Comparison of ENCODE assay signal across 23 mouse cellular contexts in the genomic region with DNA sequence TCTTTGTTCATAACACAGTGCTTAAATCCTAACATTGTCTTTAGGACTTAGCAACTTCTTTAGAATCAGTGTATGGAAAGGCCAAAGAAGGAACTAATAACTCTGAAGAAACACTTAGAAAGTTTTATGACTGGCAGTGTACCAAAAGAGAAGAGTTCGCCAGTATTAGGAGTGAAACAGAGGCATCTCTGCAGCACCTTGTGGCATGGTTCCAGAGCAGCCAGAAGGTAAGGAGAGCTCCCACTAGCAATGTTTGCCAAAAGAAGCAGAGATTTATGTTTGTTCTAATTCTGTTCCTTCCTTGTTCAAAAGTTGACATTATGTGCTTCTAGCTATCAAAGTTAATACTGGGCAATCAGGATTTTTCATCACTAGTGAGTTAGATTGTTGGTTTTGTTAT. TPM values are rescaled to one million over a fixed set of nuclear protein-coding genes. Genes with fewer than 3 reads are reported as not detected.
DNase-seq lines count a peak whose midpoint lies in the region.
"Had no signal": no experiment of that assay in that cellular context is flagged by ENCODE, and none has a peak within 500 bp of the region (broad histone marks: within the 10 kb centered on the region; RNA-seq: fewer than 3 reads in every experiment).

No protein-coding gene starts in this region.

- DNase-seq in cerebellum, postnatal 10 days: peak; percentile 57 to 66
- no peak for DNase-seq in cerebellum, adult 9-10 months
- DNase-seq in layer of hippocampus, adult 9-11 months: peak; percentile 6
- no peak for DNase-seq in layer of hippocampus, postnatal 36 days
- peak; percentile 3 to 10 for DNase-seq in right cerebral cortex, adult 2 months (ENCODE audit: low spot score in 2 of 2)
- DNase-seq in right cerebral cortex, adult 18-20 months: no peak
- DNase-seq in gonadal fat pad, adult 2 months (ENCODE audit: low read depth): peak; percentile 2
- DNase-seq: adrenal gland, adult 8-10 months; adrenal gland, postnatal 36 days; B cell, adult 2 months; cerebellum, adult 11 months; cerebellum, adult 9-11 months; embryo, embryonic 11 days; gastrocnemius, adult 2 months; gastrocnemius, postnatal 25 days; heart, adult 11 months; heart, postnatal 4 days had no signal

RNA-seq across cellular contexts. Expression of gene Stk31, which starts 41.9 kb away (rescaled TPM):
- total RNA-seq in layer of hippocampus, postnatal 36 days (2021): 1 to 10 TPM; 1.5 to 1.9 TPM
- polyA plus RNA-seq in gonadal fat pad, adult 2 months (2012; rRNA removed): not detected in 2 replicates
- total RNA-seq: common myeloid progenitor, adult 5-6 weeks; G1E; gastrocnemius, adult 2 months had no signal
- polyA plus RNA-seq: CD4-positive, CD25-positive, alpha-beta regulatory T cell, adult 4 months; embryonic facial prominence, embryonic 13.5 days; forebrain, embryonic 14.5 days; G1E; heart, postnatal 0 days had no signal

Comparison
In these comparisons a context has a peak if more than half of its experiments do, and no peak if none do; other contexts are left out.
1. DNase-seq: peak in cerebellum, postnatal 10 days (2 of 2), layer of hippocampus, adult 9-11 months (single experiment), right cerebral cortex, adult 2 months (2 of 2) and gonadal fat pad, adult 2 months (single experiment); none in cerebellum, adult 9-10 months (single experiment), layer of hippocampus, postnatal 36 days (0 of 2) and right cerebral cortex, adult 18-20 months (single experiment).